Mouse (Mus musculus) cortical plate, adult 2 months (tissue): ENCODE measurements at regions not wholly inside any gene's neighbourhood (a gene's known extent, or its start where the extent isn't known, plus 50 kb on each side); places are given as distances from the start of the nearest gene placed in this dataset.

Source experiments
- H3K27ac ChIP-seq: fragments of 200-500 bp; 2 replicates; pipeline ENCODE4 v1.5.1; 2012; ENCODE audit warnings: low read length, control low read depth, inconsistent platforms; ENCODE audit not compliant: insufficient read depth
- H3K4me1 ChIP-seq: fragments of 200-500 bp; 2 replicates; pipeline ENCODE4 v1.6.1; 2011; ENCODE audit warnings: low read length; ENCODE audit not compliant: control insufficient read depth, insufficient read depth
- H3K4me3 ChIP-seq: fragments of 200-500 bp; 2 replicates; pipeline ENCODE4 v1.5.1; 2011; ENCODE audit warnings: mild to moderate bottlenecking, low read length, control low read depth; ENCODE audit not compliant: insufficient read depth
- CTCF ChIP-seq: fragments of 200-500 bp; IDR thresholded peaks from 2 replicates; pipeline ENCODE4 v1.5.1; 2011; ENCODE audit warnings: mild to moderate bottlenecking, control low read depth, low read length; ENCODE audit not compliant: insufficient read depth; ENCODE audit errors: extremely low read depth
- POLR2A ChIP-seq: fragments of 200-500 bp; IDR thresholded peaks from 2 replicates; pipeline ENCODE4 v1.6.1; 2011; ENCODE audit warnings: mild to moderate bottlenecking, low read length, control low read depth; ENCODE audit not compliant: insufficient read depth; ENCODE audit errors: extremely low read depth

DNA sequence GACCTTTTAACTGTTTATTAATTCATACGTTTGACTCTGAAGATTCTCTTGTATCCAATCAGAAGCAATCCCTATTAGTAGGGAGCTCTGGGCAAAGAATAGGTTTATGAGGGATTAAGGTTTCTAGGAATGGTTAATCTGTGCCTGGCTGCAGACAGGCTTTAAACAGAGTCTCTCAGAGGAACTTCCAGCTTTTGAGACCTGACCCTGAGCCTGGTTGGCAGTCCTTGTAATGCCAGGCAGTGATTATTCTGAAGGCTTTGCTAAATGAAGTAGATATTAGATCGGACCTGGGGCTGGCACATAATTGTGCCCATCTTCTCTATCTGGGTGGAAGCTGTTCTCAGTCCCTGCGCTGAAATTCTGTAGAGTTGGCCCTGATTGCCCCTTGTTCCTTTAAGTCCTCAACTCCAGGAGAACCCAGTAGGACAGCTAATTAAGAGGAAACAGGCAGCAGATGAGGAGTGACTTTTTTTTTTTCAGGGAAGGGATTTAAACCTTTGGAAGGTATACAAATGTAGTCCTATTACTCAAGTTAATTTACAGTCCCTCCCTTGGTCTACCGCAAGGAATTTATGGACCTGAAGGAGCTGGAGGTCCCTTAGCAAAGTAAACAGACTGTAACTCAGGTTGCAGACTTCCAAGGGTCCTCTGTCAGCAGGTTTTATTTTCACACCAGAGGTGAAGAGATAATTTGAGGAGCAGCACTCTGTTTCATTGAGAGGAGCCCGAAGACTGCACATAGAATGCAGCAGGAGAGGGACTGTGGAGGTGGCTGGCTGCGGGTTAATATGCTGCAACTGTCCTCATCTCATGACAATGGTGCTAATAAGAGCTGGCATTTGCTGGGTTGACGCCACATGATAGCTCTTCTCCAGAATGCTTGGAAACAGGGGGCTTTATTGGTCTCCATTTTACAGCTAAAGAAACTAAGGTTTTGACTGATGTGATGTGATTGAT, 595.7 kb downstream of the Bcl11a start:
- Histone ChIP-seq H3K4me1 (no peaks in the 10 kb centered on the region), H3K4me3 (no peak overlapping the region), H3K27ac (no peak overlapping the region)
- TF ChIP-seq POLR2A (no peak), CTCF (no peak)

GRCm38 (mm10) chr11:24674208-24674571, 596.3 kb downstream of the Bcl11a start:
- Histone ChIP-seq H3K4me1 (no peaks in the 10 kb centered on the region), H3K27ac (no peak overlapping the region), H3K4me3 (no peak overlapping the region)
- TF ChIP-seq CTCF (no peak), POLR2A (no peak)

DNA sequence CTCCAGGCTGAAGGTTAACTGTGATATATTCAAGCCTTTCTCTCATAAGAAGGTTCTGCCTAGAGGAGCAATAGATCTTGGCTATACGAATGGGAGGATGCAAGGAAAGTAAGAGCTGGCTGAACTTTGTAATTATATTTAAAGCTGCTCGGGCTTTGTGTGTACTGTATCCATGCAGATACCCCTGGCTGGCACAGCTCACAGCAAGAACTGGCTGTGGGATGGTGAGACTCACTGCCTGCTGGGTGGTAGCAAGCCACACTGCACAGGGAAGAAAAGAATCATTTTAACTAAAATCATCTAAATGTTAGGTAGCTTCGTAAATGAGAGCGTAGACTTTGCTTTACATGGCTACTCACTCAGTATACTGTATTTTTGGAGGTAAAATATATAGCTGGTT, 599.2 kb downstream of the Bcl11a start:
- no peak overlapping the region for H3K27ac ChIP-seq
- no peak overlapping the region for H3K4me3 ChIP-seq
- H3K4me1 ChIP-seq = no peaks in the 10 kb centered on the region
- TF ChIP-seq CTCF (no peak), POLR2A (no peak)

GRCm38 (mm10) chr11:24679581-24679980, 601.7 kb downstream of the Bcl11a start:
- H3K27ac ChIP-seq = no peak overlapping the region
- no peaks in the 10 kb centered on the region for H3K4me1 ChIP-seq
- no peak overlapping the region for H3K4me3 ChIP-seq
- TF ChIP-seq POLR2A (no peak), CTCF (no peak)

- no peak overlapping the region for H3K27ac ChIP-seq
- H3K4me3 ChIP-seq = no peak overlapping the region
- no peaks in the 10 kb centered on the region for H3K4me1 ChIP-seq
- TF ChIP-seq POLR2A (no peak), CTCF (no peak)
Observed at GRCm38 (mm10) chr11:24682423-24682822, 604.6 kb downstream of the Bcl11a start.

GRCm38 (mm10) chr11:24685545-24686467, 608.0 kb downstream of the Bcl11a start:
- Histone ChIP-seq H3K4me1 (no peaks in the 10 kb centered on the region), H3K4me3 (no peak overlapping the region), H3K27ac (no peak overlapping the region)
- TF ChIP-seq POLR2A (no peak), CTCF (no peak)

DNA sequence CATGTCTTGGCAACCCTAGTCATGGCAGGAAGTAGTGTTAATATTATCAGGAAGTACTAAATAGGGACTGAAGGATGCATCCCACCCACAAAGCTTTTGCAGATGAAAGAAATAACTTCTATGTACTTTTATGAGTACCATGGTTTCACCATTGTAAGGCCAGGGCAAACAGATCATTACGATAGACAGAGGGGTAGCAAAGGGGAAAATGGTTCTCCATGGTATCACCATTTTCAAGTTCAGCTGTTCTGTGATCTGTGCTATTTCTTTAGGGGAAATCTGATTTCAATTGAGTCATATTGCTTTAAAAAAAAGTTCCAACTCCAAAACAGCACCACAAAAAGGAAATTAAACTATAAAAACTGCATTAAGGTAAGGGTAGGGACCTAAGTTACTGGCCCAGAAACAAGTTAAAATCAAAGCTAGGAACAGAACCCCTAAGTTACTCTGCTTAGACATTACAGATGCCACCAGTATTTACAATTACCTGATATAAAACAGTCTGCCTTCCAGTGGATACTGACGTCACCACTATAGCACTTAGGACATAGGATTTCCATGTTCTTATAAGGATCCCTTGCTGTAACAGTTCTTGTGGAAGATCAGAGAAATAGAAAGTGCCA, 610.4 kb downstream of the Bcl11a start:
- Histone ChIP-seq H3K27ac (no peak overlapping the region), H3K4me1 (no peaks in the 10 kb centered on the region), H3K4me3 (no peak overlapping the region)
- no peak for TF ChIP-seq POLR2A
- TF ChIP-seq CTCF = no peak

- H3K4me1 ChIP-seq = no peaks in the 10 kb centered on the region
- TF ChIP-seq POLR2A = no peak
- peak; percentile 34; the same call in 1 of the 2 replicates for TF ChIP-seq CTCF
- H3K27ac ChIP-seq = no peak overlapping the region
- no peak overlapping the region for H3K4me3 ChIP-seq
Observed at GRCm38 (mm10) chr11:24689807-24690333, 612.0 kb downstream of the Bcl11a start.

DNA sequence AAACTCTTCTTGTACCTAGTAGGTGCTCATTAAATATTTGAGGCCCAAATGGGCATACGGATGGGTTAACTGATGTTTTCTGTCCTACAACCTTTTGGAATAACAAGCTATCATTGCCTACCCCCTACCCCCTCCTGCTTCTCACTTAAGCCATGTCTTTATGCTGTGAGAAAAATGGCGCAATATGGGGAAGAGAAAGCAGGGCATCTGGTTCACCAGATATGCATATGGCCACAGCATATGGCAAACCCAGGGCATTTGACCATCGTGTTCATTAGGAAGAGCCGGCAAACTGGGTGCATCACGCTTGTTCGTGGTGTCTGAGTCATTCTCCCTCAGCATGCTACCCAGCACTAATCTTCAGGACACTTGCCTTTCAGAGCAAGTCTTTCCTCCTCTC, 616.1 kb downstream of the Bcl11a start:
- Histone ChIP-seq H3K4me3 (no peak overlapping the region), H3K4me1 (no peaks in the 10 kb centered on the region; the same call in 1 of the 2 replicates), H3K27ac (no peak overlapping the region)
- no peak for TF ChIP-seq CTCF
- TF ChIP-seq POLR2A = no peak
